Mouse (Mus musculus) E14TG2a.4 (cell line): ENCODE data around the gene Rnf186.

ENCODE experiments used
- CTCF ChIP-seq: conservative IDR thresholded peaks from 2 replicates; pipeline ENCODE4 v1.5.1; 2014; ENCODE audit warnings: low read length
- NANOG ChIP-seq: IDR thresholded peaks from 2 replicates; pipeline ENCODE4 v1.6.1; 2014; ENCODE audit warnings: borderline replicate concordance, low read length, mixed read lengths
- POU5F1 ChIP-seq: IDR thresholded peaks from 2 replicates; pipeline ENCODE4 v1.6.1; 2014; ENCODE audit warnings: low read length, borderline replicate concordance

- 0 out of 2 replicates have a peak, but pooled peaks have one; percentile 9 for TF ChIP-seq CTCF
- no peak for TF ChIP-seq NANOG
- TF ChIP-seq POU5F1, result no peak
Measured at GRCm38 (mm10) chr4:138972139-138972826, 5.4 kb downstream of the Rnf186 start.
